Mouse (Mus musculus) cerebellum, postnatal 14 days (tissue): ENCODE measurements at regions not wholly inside any gene's neighbourhood (a gene's known extent, or its start where the extent isn't known, plus 50 kb on each side); places are given as distances from the start of the nearest gene placed in this dataset.
A peak's percentile ranks its signal among the peaks of the same experiment; 100 is the strongest.

Experiments used
- DNase-seq, 2 experiments: peaks; one replicate each; pipeline ENCODE4 v3.0.0; 2021; ENCODE audit warnings: mixed read lengths in 2 of 2

DNA sequence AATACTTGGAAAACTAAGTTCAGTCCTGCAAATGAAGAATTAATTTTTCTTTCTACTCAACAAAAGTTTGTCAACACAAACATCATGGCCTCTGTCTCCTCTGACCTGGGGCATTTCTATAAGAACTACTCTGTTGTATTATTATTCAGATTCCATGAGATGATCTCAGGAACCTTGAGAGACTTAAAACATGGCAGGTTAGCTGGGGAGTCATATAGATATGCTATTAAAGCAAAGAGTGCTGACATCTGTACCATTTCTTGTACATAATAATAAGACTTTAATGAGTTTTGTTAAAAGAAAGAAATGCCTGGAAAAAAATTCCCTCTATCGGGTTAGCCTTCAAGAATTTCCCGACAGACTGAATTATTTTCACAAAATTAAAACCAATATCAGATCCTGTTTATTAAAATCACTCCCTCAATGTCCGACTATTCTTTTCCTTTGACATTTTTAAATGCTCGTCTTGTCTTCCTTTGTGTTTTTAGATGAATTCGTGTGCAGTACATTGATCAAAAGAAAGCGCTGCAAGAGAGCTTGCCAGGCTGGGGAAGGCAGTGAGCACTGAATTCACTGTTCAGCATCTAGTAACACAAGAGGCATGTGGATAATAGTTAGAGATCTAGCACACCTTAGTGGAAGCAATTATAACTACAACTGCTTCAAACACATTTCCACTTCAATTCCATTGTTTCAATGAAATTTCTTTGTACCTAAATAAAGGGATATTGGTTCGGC is 145.0 kb upstream of the Cxadr start:
- peak; percentile 58 to 67 for DNase-seq

DNA sequence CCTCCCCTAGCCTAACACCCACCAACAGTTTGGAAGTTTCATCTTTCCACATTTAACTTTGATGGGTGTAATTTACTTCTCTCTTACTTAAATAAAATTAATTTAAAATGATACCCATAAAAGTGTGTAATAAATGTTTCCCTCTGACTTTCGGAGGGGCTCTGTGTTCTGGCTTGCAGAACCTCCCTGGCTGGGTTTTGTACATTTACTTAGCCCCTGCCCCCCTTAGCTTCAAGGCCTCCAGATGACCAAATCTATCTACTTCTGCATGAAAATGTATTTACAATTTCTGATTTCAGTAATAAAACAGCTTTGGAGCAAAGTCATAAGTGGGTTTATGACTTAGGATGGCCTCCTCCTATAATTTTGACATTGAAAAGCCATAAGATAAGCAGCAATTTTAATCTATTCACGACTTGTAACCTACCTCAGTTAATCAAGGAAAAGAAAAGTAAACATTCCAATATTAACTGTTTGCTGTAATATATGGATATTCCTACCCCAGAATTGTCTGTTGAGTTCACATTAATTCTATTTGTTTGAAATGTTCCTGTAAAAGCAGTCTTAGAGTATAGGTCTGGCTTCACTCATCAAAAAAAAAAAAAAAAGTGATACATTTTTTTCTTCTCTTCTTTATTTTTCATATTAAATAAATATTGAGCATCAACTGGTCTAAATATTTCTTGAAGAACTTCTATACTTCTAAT is 147.2 kb upstream of the Cxadr start:
- DNase-seq, result no peak

DNA sequence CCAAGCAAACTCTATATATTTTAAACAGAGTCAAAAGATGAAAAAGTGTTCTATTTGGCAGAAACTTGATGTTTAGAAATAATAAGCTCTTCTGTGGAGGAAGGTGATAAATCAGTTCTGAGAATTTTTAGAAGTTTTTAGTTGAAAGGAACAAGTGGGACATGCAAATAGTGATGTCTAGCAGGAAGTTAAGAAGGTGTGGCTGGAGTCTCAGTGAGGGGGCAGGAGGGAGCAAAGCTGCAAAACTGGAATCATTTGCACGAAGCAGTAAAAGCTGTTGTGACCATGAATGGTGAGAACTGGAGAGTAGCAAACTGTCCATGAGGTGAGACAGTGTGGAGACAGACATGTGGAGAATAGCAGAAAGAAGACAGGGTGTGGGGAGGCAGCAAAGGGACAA is 157.1 kb upstream of the Cxadr start:
- DNase-seq, result no peak

GRCm38 (mm10) chr16:78135501-78135900 is 165.8 kb upstream of the Cxadr start:
- peak; percentile 9 to 15 for DNase-seq

DNA sequence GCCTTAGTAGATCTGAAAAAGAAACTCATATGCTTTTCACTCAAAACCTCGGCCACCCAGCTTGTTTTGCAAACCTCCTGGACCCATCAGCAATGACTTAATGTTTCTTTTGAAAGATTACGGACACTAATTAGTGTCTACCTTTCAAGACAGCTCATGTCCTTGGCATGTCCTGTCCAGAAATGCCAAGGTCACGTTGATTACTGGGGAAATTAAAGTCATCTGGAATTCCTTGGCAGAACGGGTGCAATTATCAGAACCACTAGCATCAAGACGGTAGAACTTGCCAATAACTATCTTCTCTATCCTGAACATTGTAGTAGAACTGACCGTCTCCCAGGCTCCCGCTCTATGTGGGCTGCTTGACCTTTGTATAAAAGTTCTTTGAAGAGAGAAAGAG is 166.8 kb upstream of the Cxadr start:
- no peak for DNase-seq

- DNase-seq, result no peak
Observed at GRCm38 (mm10) chr16:78121668-78122067, 179.6 kb upstream of the Cxadr start.

DNA sequence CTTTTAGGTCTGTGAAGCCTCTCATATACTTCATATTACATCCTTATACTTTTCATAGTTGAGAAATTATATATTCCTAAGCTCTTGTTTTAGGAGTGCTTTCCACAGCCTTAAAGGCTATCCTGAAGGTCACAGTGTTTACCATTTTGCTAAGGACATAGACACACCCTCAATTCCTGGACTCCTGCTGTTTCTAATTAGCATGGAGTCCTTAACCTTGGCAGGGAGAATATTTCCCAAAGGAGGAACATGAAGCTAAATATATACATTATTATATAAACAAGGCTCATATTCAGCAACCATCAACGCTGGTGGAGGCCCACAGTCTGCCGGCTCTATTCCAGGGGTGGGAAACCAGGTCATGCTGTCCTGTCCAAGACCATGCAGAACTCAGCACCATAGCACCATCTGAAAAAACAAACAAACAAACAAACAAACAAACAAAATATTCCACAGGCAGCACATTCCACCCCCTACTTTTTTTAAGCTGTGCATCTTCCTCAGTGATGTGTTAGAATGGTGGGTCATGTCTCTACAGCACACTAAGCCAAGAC is 180.9 kb upstream of the Cxadr start:
- no peak for DNase-seq

GRCm38 (mm10) chr16:78104246-78104645 is 197.0 kb upstream of the Cxadr start:
- DNase-seq, result no peak

GRCm38 (mm10) chr16:78101415-78102326 is 199.6 kb upstream of the Cxadr start:
- DNase-seq, result peak; percentile 16 to 34

- no peak for DNase-seq
Observed at GRCm38 (mm10) chr16:78099842-78100241, 201.4 kb upstream of the Cxadr start.

GRCm38 (mm10) chr16:78099114-78099513 is 202.2 kb upstream of the Cxadr start:
- DNase-seq, result no peak

GRCm38 (mm10) chr16:78098555-78098954 is 202.7 kb upstream of the Cxadr start:
- DNase-seq, result no peak

DNA sequence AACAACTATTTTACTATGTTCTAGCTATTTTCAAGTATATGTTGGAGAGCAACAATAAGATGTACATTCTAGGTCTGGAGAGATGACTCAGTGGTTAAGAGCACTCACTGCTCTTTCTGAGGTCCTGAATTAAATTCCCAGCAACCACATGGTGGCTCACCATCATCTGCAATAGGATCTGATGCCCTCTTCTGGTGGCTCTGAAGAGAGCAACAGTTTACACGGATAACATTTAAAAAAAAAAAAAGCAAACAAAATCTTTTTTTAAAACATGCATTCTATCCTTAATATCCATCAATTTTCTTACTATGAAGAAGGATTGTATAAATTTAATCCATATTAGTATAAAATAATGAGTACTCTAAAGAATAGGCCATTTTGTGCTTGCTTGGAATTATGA is 204.7 kb upstream of the Cxadr start:
- DNase-seq, result no peak

GRCm38 (mm10) chr16:78090155-78090554 is 211.1 kb upstream of the Cxadr start:
- no peak for DNase-seq

GRCm38 (mm10) chr16:78067532-78068118 is 233.7 kb upstream of the Cxadr start:
- no peak for DNase-seq

- DNase-seq, result no peak
Observed at GRCm38 (mm10) chr16:78060516-78060915, 240.8 kb upstream of the Cxadr start.

DNA sequence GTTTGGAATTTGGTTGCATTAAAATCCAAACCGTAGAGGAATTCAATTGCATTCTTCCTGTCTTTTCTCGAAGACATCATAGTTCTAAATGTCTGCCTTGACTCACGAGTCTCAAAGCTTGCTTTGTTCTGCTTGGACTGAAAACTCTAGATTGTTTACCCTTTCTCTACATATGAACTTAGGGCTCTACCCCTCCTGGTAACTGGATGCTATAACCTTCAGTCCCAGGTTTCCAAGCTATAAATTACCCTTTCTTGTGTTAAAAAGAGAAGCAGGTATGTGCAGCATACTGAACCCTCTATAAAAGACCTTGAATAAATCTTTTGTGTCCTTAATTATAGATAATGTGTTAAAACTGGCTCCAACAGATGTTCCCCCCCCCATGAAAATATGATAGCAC is 243.7 kb upstream of the Cxadr start:
- DNase-seq, result no peak

GRCm38 (mm10) chr16:78052133-78052532 is 249.2 kb upstream of the Cxadr start:
- no peak for DNase-seq

- DNase-seq, result no peak
Observed at GRCm38 (mm10) chr16:78040149-78040920, 261.0 kb upstream of the Cxadr start.

GRCm38 (mm10) chr16:78019605-78020285 is 281.5 kb upstream of the Cxadr start:
- peak; percentile 6 to 15 for DNase-seq

DNA sequence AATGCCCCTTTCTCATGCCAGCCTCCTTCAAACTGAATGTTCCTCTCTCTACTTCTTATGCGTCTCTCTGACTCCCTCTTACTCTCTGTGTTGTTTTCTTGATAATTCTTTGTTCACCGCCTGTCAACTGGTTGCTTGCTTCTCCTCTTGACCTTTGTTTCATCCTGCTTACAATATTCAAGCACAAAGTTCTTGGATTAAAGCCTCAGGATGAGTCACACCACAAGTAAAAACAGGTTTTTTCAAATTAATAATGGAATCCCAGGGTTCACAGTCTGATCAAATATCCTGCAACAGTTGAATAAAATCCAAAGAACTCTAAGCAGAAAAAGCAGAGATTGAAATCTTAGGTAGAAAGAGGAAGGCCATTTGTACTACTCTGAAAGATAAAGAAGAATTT is 285.9 kb upstream of the Cxadr start:
- DNase-seq, result no peak
